Mouse (Mus musculus) CD8-positive naive resting alpha-beta T cell, adult 2 months (primary cell): ENCODE results near the gene Plekha6.

Experiments
- DNase-seq, 2 experiments: peaks; one replicate each; pipeline ENCODE4 v3.0.0; 2022; ENCODE audit warnings: low read depth in 2 of 2, low spot score in 2 of 2

Plekha6 gene

GRCm38 (mm10) chr1:133138401-133138800 lies 25.6 kb upstream of the Plekha6 start:
- no peak for DNase-seq

DNA sequence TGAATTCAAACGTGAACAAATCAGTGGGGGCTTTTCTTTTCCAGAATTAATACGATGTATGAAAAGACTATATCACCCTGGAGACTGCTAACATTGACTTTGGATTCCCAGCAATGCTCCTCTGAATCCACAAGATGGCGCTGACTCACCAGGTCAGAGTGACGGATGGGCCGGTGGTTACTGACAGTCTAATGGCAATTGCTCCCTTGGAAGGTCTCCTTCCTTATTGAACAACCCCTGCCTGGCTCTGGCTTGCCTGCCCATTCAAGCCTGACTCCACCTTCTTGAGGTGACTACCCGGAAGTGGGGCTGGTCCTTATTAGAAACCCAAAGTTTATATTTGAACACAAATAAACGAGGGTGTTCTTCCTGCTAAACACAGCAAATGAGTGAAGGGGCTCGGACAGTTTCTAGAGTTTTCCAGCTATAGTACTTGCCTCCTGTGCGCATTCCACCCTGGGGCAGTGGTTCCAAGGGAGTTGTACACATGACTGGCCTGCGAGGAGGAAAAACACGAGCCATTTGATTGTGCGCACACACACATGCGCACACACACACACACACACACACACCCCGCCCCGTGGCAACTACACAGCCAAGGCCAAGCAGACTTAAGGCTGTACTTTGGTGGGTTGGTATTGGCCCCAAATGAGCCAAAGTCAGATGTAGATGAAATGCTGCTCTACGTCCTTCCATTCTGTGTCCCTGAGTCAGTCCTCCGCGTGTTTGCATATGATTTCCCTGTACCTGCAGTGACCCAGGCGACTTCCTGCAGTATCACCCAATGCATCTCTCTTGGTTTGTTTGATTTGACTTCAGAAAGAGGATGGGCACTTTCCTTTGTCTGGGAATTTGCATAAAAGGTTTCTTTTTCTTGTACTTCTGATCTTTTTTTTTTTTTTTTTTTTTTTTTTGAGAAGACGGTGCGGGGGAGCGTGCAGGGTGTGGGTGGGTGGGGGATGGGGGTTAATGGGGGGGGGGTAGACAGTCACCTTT lies 17.7 kb upstream of the Plekha6 start:
- DNase-seq = peak; percentile 54 to 65

- no peak for DNase-seq
Measured at GRCm38 (mm10) chr1:133147324-133147723, 16.7 kb upstream of the Plekha6 start.

DNA sequence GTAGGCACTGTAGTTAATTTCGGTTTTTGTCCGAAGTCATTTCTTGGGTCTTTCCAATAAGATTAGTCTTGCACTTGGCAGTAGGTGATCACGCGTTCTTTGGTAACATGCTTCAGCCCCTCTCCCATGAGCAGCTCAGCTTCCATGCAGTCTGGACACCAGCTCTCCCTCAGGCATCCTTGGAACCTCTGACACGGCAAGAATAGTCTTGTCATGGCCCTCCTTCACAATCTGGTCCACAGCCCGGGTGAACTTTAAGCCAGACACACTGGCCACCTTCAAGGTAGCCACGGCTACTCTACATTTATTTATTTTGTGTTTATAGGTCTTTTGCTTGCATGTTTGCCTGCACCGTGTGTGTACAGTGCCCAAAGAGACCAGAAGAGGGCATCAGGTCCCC lies 15.9 kb upstream of the Plekha6 start:
- no peak for DNase-seq

DNA sequence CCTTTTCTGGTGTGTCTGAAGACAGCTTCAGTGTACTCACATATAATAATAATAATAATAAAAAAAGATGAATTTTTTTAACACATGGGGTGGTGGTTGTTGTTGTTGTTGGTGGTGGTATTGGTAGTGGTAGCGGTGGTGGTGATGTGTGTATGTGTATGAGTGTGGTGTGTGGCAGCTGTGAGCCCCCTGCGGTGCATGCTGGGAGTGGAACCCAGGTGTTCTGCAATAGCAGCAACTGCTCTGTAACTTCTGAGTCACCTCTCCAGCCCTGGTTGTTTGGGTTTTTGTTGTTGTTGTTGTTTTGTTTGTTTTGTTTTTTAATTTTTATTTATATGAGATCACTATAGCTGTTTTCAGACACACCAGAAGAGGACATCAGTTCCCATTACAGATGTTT lies 13.5 kb upstream of the Plekha6 start:
- no peak for DNase-seq

DNA sequence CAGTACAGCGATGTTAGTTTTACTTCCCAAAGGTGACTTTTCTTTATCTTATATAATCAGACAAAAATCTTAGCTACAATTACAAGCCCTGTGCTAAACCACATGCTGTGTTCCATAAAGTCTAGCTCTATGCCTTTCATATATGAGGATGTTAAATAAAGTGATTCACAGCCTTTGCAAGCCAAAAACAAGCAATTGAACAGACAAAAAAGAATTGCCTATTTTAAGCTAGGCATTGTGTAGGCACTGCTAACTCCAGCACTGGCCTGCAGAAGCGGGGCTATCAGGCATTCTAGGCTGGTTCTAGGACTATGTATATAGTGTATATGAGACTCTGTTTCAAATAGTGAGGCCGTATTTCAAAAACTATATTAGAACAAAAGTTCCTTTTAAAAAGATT lies 11.8 kb upstream of the Plekha6 start:
- DNase-seq = no peak

- no peak for DNase-seq
Measured at GRCm38 (mm10) chr1:133155270-133155669, 8.7 kb upstream of the Plekha6 start.

DNA sequence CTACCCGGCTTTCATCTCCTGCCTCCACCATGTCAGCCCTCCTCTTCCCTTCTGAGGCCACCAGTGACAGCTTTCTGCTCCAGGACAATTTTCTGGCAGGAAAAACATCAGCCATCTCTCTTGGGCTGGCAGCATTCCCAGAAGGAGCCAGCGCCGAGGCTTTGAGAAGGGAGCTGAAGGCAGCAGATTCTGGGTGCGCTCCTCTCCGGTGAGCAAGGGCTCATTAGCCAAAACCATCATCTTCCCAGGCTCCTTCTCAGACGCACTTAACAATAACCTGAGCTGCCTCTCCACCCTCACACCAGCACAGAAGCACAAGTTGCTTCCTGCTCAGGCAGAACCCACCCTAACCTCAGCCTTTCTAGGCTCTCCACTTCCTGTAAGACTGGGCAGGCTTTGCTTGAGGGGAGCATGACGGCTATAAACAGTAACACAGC lies 4.9 kb upstream of the Plekha6 start:
- DNase-seq = peak; percentile 76

GRCm38 (mm10) chr1:133161559-133161958 lies 2.5 kb upstream of the Plekha6 start:
- DNase-seq = no peak

DNA sequence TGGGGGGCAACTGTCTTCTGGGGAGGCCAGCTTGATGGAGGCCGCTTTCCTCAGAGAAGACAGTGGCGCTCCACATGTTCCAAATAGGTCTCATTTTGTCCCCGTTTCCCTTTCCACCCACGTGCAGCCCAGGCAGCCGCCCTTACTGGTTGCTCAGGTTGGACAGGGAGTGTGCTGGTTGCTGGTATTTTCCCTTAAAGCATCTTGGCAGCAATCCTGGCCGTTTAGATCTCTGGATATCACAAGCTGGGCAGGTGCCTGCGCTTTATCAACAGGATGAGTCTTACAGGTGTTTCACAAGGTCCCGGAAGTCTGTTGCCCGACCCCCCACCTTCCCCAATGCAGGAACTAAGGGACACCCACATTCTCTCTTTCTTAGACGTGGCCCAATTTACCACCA lies 2.0 kb upstream of the Plekha6 start:
- DNase-seq = no peak

DNA sequence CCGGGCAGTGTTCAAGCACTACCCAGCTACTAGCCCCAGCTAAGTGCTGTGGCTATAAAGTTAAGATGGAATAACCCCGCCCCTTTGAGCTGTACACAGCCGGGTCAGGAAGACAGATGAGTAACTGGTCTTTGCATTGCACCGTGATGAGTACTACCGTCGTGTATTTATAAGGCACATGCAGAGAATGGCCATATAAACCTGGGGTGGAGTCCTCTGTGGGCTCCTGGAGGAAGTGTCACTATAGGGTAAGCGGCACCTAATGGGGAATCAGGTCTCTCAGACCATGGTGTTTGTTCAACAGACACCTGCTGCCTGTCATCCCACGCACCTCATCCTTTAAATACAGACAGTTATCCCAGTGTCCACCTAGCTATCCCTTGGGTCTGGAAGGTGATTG lies 1.0 kb upstream of the Plekha6 start:
- no peak for DNase-seq

- peak in 1 of 2 experiments; percentile 21 for DNase-seq
Measured at GRCm38 (mm10) chr1:133164591-133165011, 591 bp downstream of the Plekha6 start.

DNA sequence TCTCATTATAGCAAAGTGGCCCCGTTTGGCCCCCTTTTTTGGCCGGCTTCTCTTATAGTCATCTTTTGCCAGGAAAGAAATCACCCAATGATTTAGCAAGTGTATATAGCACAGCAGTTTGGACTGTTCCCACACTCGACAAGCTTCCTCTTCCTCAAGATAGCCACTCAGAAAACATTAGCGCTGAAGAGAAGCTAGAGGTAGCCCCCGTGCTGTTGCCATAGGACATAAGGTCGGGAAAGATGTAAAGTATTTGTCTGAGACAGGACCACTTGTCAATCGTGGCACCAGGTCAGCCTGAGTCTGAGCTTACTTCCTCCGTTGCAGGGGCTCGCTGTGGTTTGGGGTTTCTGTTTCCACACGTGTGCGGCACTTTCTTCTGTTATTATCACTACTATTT lies 1.1 kb downstream of the Plekha6 start:
- DNase-seq = no peak

- DNase-seq = no peak
Measured at GRCm38 (mm10) chr1:133168318-133169060, 4.5 kb downstream of the Plekha6 start.

- DNase-seq = no peak
Measured at GRCm38 (mm10) chr1:133170196-133170595, 6.2 kb downstream of the Plekha6 start.

DNA sequence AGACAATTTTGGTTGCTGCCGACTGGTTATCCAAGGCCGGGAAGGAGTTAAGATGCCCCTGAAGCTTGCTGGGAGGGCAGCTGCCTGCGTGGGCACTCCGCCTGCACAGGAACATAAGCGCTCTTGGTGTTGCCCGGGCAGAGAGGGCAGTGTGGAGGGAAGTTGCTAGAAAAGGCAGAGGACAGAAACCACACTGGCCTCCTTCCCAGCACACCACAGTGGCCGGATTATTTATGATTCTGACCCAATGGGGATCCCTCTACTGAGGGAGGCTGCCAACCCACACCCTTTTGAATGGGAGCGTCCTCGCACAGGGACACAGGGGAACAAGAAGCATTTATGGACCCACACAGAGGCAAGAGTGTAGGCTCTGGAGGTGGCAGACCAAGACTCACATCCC lies 7.3 kb downstream of the Plekha6 start:
- DNase-seq = no peak

GRCm38 (mm10) chr1:133175150-133175549 lies 11.1 kb downstream of the Plekha6 start:
- peak in 1 of 2 experiments; percentile 20 for DNase-seq

DNA sequence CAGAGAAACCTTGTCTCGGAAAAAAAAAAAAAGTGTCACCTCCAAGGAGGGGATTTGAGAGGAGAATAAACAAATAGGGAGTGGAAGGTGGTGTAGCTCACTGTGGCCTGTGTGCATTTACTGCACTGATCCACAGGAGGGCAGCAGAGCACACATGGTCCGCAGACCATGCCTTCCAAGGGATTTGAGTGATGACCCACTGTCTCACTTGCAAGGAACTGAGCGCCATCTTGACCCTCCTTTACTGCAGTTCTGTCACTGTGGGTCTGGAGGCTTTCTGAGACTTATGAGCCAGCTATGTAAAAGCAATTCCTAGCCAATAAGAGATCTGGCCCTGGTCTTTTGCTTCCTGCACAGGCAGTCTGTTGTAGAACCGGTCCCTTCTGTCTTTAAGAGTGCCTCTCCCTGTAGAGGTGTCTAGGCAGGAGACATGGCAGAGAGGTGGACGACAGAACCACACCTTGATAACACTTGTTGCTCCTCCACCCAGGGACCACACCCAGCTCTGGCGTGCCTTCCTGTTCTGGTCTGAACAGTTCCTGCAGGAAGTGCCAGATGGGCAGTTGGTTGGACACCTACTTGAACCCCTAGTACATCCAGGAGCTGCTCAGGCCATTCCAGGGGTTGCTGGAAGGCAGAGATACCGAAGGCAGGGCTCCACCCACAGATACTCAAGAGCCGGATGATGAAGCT lies 13.6 kb downstream of the Plekha6 start:
- peak in 1 of 2 experiments; percentile 16 for DNase-seq

GRCm38 (mm10) chr1:133178732-133179440 lies 14.9 kb downstream of the Plekha6 start:
- DNase-seq = no peak

DNA sequence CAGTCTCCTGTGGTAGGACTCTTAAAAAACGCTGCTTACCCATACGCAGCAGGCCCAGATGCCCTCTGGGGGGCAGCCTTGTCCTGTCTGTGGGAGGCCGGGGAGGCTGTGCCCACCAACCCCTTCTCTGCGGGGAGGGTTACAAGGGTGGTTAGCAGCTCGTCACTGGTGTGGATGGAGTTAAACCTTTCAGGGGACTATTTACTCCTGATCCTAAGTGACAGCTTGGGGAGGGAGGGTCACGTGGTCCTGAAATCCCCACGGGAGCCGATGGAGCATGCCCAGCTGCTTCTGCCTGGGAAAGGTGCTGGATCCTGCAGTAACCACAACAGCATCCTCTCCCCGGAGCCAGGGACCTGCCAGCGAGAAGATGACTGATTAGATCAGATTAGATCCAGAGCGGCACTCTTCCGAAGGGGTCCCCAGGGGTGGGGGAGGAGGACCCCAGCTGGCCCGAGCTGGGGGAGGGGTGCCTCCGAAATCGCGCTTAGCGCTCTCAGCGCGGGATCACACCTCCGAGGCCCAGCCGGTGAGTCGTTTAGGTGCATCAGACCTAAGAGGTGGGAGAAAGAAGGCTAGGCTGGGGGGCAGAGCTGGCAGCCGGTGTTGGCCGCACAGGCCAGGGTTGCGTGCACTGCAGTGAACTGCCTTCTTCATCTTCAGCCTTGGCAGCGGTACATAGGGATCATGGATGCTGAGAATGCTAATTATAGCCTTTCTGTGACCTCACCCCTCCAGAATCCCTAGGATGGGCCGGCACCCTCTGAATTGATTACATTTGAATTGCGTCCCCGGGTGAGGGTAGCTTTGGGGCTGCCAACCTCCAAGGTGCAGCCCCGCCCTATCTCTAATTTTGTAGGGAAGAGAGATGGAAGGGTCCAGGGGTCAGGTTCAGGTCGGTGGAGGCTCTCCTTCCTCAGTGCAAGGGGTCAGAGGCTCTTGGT lies 17.3 kb downstream of the Plekha6 start:
- peak; percentile 48 to 65 for DNase-seq
